Mouse (Mus musculus) lung, postnatal 0 days (tissue): Measurements from ENCODE around the gene Aup1.

Source experiments
- CTCF ChIP-seq: IDR thresholded peaks from 2 replicates; pipeline ENCODE4 v1.5.1; 2016; ENCODE audit warnings: antibody characterized with exemption, mild to moderate bottlenecking
- EP300 ChIP-seq: IDR thresholded peaks from 2 replicates; pipeline ENCODE4 v1.6.1; 2016; ENCODE audit warnings: antibody characterized with exemption, mild to moderate bottlenecking, control low read depth

DNA sequence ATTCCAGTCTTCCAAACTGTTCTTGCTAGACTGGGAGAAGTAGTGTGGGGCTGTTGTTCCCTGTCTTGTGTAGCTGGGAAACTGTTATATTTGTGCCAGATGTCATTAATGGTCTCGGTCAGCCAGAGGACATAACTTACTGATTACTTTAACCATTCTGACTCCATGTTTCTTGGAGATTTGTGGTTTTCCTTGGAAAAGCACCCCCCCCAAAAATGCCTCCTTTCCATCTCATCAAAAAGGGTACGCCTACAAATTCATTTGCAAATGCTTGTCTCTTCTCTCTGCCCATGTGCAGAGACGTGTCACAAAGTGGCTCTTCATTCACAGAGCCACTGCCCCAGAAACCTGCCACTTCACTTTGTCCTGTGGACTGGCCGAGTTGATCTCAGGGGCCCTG, 29.9 kb upstream of the Aup1 start:
- TF ChIP-seq EP300 (no peak), CTCF (no peak)
